In genomic region chr14:101837176-101837575, GRCm38 (mm10) we compare ENCODE assay signal across 25 mouse cellular contexts.
DNase-seq lines count a peak whose midpoint lies in the region; ATAC-seq and TF ChIP-seq lines count a peak whose summit lies in the region.
"Had no signal": no experiment of that assay in that cellular context is flagged by ENCODE, and none has a peak within 500 bp of the region (broad histone marks: within the 10 kb centered on the region; RNA-seq: fewer than 3 reads in every experiment).

No protein-coding gene starts in this region.

- 0 out of 2 replicates have a peak, but pooled peaks have one; percentile 23 for ATAC-seq in forebrain, postnatal 0 days
- ATAC-seq in forebrain, embryonic 14.5 days, result no peak
- ATAC-seq: forebrain, embryonic 16.5 days; midbrain, embryonic 15.5 days had no signal

- no peaks in the 10 kb centered on the region for H3K36me3 ChIP-seq in forebrain, postnatal 0 days (ENCODE audit: insufficient read depth)
- no peaks in the 10 kb centered on the region for H3K36me3 ChIP-seq in forebrain, embryonic 14.5 days (ENCODE audit: control insufficient read depth, insufficient read depth, low read length)
- H3K36me3 ChIP-seq: limb, embryonic 10.5 days; limb, embryonic 15.5 days; liver, embryonic 13.5 days; midbrain, embryonic 10.5 days; midbrain, embryonic 15.5 days; neural tube, embryonic 12.5 days had no signal

- H3K27me3 ChIP-seq in forebrain, postnatal 0 days (ENCODE audit: insufficient read depth, low read length), result no peaks in the 10 kb centered on the region
- no peaks in the 10 kb centered on the region for H3K27me3 ChIP-seq in forebrain, embryonic 14.5 days (replicated peaks; ENCODE audit: control insufficient read depth, insufficient read depth, low read length)
- H3K27me3 ChIP-seq: limb, embryonic 15.5 days; liver, embryonic 13.5 days; midbrain, embryonic 15.5 days; neural tube, embryonic 12.5 days had no signal

- H3K4me3 ChIP-seq in forebrain, postnatal 0 days (ENCODE audit: low read depth, low read length), result no peak overlapping the region
- no peak overlapping the region for H3K4me3 ChIP-seq in forebrain, embryonic 14.5 days (ENCODE audit: low read depth, low read length)
- H3K4me3 ChIP-seq in layer of hippocampus, adult 2 months, result no peak overlapping the region
- H3K4me3 ChIP-seq: limb, embryonic 10.5 days; limb, embryonic 15.5 days; liver, embryonic 13.5 days; midbrain, embryonic 10.5 days; midbrain, embryonic 15.5 days; myocyte; neural tube, embryonic 12.5 days had no signal

- H3K9me3 ChIP-seq in forebrain, postnatal 0 days (ENCODE audit: low read length), result no peaks in the 10 kb centered on the region
- H3K9me3 ChIP-seq in forebrain, embryonic 14.5 days (replicated peaks; ENCODE audit: control insufficient read depth, low read length), result no peaks in the 10 kb centered on the region
- H3K9me3 ChIP-seq: limb, embryonic 10.5 days; limb, embryonic 15.5 days; liver, embryonic 13.5 days; midbrain, embryonic 10.5 days; midbrain, embryonic 15.5 days; neural tube, embryonic 12.5 days had no signal

- no peak for TF ChIP-seq CTCF in forebrain, postnatal 0 days (IDR thresholded peaks at IDR 0.05; ENCODE audit: low read depth)
- no peak for TF ChIP-seq CTCF in brain, embryonic 14.5 days (IDR thresholded peaks at IDR 0.05; ENCODE audit: borderline replicate concordance, extremely low read depth, insufficient read depth, insufficient read length)
- no peak for TF ChIP-seq CTCF in layer of hippocampus, adult 2 months (conservative IDR thresholded peaks at IDR 0.05)

- no peak overlapping the region for H3K27ac ChIP-seq in forebrain, postnatal 0 days (ENCODE audit: low read depth, low read length)
- H3K27ac ChIP-seq in forebrain, embryonic 14.5 days (ENCODE audit: low read depth, low read length), result no peak overlapping the region
- H3K27ac ChIP-seq in layer of hippocampus, adult 2 months, result no peak overlapping the region
- H3K27ac ChIP-seq: kidney, postnatal 0 days; limb, embryonic 10.5 days; limb, embryonic 15.5 days; liver, embryonic 13.5 days; midbrain, embryonic 10.5 days; midbrain, embryonic 15.5 days; neural tube, embryonic 12.5 days had no signal

- H3K4me2 ChIP-seq in forebrain, postnatal 0 days (ENCODE audit: low read depth), result no peak overlapping the region
- H3K4me2 ChIP-seq in forebrain, embryonic 14.5 days (ENCODE audit: low read length), result no peak overlapping the region
- H3K4me2 ChIP-seq: limb, embryonic 15.5 days; liver, embryonic 13.5 days; midbrain, embryonic 15.5 days; neural tube, embryonic 12.5 days had no signal

- no peaks in the 10 kb centered on the region for H3K4me1 ChIP-seq in forebrain, postnatal 0 days (ENCODE audit: insufficient read depth)
- H3K4me1 ChIP-seq in forebrain, embryonic 14.5 days (ENCODE audit: control insufficient read depth, insufficient read depth, low read length), result no peaks in the 10 kb centered on the region
- H3K4me1 ChIP-seq: liver, embryonic 13.5 days; midbrain, embryonic 10.5 days; midbrain, embryonic 15.5 days; neural tube, embryonic 12.5 days had no signal

- 59% methylated on average over 6 of the region's 6 CpGs for WGBS in forebrain, postnatal 0 days
- 73% methylated on average over 6 of the region's 6 CpGs for WGBS in forebrain, embryonic 14.5 days

- DNase-seq in forebrain, postnatal 0 days, result no peak
- DNase-seq in forebrain, embryonic 14.5 days (ENCODE audit: low spot score), result no peak
- peak; percentile 34 to 43 for DNase-seq in right cerebral cortex, postnatal 10 days (ENCODE audit: low spot score in 2 of 2)
- DNase-seq in right cerebral cortex, postnatal 25 days, result no peak
- peak; percentile 37 for DNase-seq in brain, embryonic 14.5 days (ENCODE audit: low read depth)
- DNase-seq in frontal cortex, postnatal 14 days (ENCODE audit: low spot score in 2 of 2), result no peak
- DNase-seq in layer of hippocampus, adult 2 months (ENCODE audit: low spot score in 2 of 2), result no peak
- DNase-seq: adrenal gland, postnatal 10 days; cerebellum, adult 11-12 months; cerebellum, adult 9-11 months; gastrocnemius, postnatal 10 days; kidney, postnatal 4 days; layer of hippocampus, postnatal 36 days; liver, embryonic 13.5 days; lung, postnatal 14 days; right cerebral cortex, postnatal 4 days; thymus, postnatal 4 days had no signal

- H3K9ac ChIP-seq in forebrain, postnatal 0 days, result no peak overlapping the region
- H3K9ac ChIP-seq in forebrain, embryonic 14.5 days (ENCODE audit: low read length), result no peak overlapping the region
- H3K9ac ChIP-seq: limb, embryonic 15.5 days; liver, embryonic 13.5 days; midbrain, embryonic 15.5 days; neural tube, embryonic 12.5 days had no signal

- TF ChIP-seq POLR2A in brain, embryonic 14.5 days (IDR thresholded peaks at IDR 0.05; ENCODE audit: borderline replicate concordance, extremely low read depth, insufficient read depth, insufficient read length, poor library complexity, severe bottlenecking), result no peak

Comparison
In these comparisons a context has a peak if more than half of its experiments do, and no peak if none do; other contexts are left out.
1. DNase-seq: peak in right cerebral cortex, postnatal 10 days (2 of 2) and brain, embryonic 14.5 days (single experiment); none in forebrain, postnatal 0 days (single experiment), forebrain, embryonic 14.5 days (single experiment), right cerebral cortex, postnatal 25 days (single experiment), frontal cortex, postnatal 14 days (0 of 2) and layer of hippocampus, adult 2 months (0 of 2).